8 mouse cellular contexts compared by ENCODE assay signal in genomic region chrX:38514556-38514955, GRCm38 (mm10). TPM values are rescaled to one million over a fixed set of nuclear protein-coding genes. Genes with fewer than 3 reads are reported as not detected.
DNase-seq lines count a peak whose midpoint lies in the region; ATAC-seq and TF ChIP-seq lines count a peak whose summit lies in the region.

No protein-coding gene starts in this region.

- H3K4me2 ChIP-seq in midbrain, embryonic 14.5 days (ENCODE audit: low read length) = no peak overlapping the region
- H3K4me2 ChIP-seq in midbrain, embryonic 16.5 days (ENCODE audit: low read length) = no peak overlapping the region
- H3K4me2 ChIP-seq in embryonic facial prominence, embryonic 11.5 days (ENCODE audit: low read depth, low read length) = no peak overlapping the region
- H3K4me2 ChIP-seq in liver, postnatal 0 days (ENCODE audit: low read depth, low read length) = no peak overlapping the region

- TF ChIP-seq CTCF in liver, postnatal 0 days (IDR thresholded peaks at IDR 0.05; ENCODE audit: low read depth) = peak; percentile 76

- H3K27ac ChIP-seq in midbrain, embryonic 14.5 days (replicated peaks; ENCODE audit: low read depth, low read length) = no peak overlapping the region
- no peak overlapping the region for H3K27ac ChIP-seq in midbrain, embryonic 16.5 days (ENCODE audit: low read length)
- H3K27ac ChIP-seq in embryonic facial prominence, embryonic 11.5 days (replicated peaks; ENCODE audit: low read depth, low read length) = no peak overlapping the region
- H3K27ac ChIP-seq in liver, postnatal 0 days (ENCODE audit: low read depth) = no peak overlapping the region

- TF ChIP-seq EP300 in liver, postnatal 0 days (IDR thresholded peaks at IDR 0.05; ENCODE audit: low read depth) = no peak

- no peaks in the 10 kb centered on the region for H3K4me1 ChIP-seq in midbrain, embryonic 14.5 days (ENCODE audit: control insufficient read depth, insufficient read depth, low read length)
- no peaks in the 10 kb centered on the region for H3K4me1 ChIP-seq in midbrain, embryonic 16.5 days (ENCODE audit: control insufficient read depth, insufficient read depth, low read length)
- no peaks in the 10 kb centered on the region for H3K4me1 ChIP-seq in embryonic facial prominence, embryonic 11.5 days (ENCODE audit: control insufficient read depth, insufficient read depth, low read length)
- H3K4me1 ChIP-seq in liver, postnatal 0 days (ENCODE audit: insufficient read depth) = no peaks in the 10 kb centered on the region

- WGBS in midbrain, embryonic 14.5 days = 3% methylated on average over 7 of the region's 7 CpGs
- WGBS in midbrain, embryonic 16.5 days = 1% methylated on average over 7 of the region's 7 CpGs
- WGBS in embryonic facial prominence, embryonic 11.5 days = 4% methylated on average over 7 of the region's 7 CpGs
- WGBS in liver, postnatal 0 days (ENCODE audit: insufficient replicate concordance) = 3% methylated on average over 7 of the region's 7 CpGs

- peak; percentile 1 to 3 for DNase-seq in frontal cortex, postnatal 36 days (ENCODE audit: low spot score in 2 of 2)
- DNase-seq in frontal cortex, postnatal 25 days (ENCODE audit: low spot score in 2 of 2) = no peak
- peak; percentile 79 for DNase-seq in midbrain, embryonic 14.5 days
- peak; percentile 16 for DNase-seq in adrenal gland, postnatal 25 days
- DNase-seq in embryonic facial prominence, embryonic 11.5 days (ENCODE audit: low spot score) = peak; percentile 66
- peak; percentile 43 for DNase-seq in liver, postnatal 0 days
- DNase-seq in thymus, postnatal 0 days (ENCODE audit: low spot score) = peak; percentile 23

- H3K9ac ChIP-seq in midbrain, embryonic 14.5 days (replicated peaks; ENCODE audit: low read length) = no peak overlapping the region
- H3K9ac ChIP-seq in midbrain, embryonic 16.5 days (ENCODE audit: low read depth, low read length) = no peak overlapping the region
- no peak overlapping the region for H3K9ac ChIP-seq in embryonic facial prominence, embryonic 11.5 days (replicated peaks; ENCODE audit: low read length)
- H3K9ac ChIP-seq in liver, postnatal 0 days (replicated peaks) = no peak overlapping the region

- H3K9me3 ChIP-seq in midbrain, embryonic 14.5 days (ENCODE audit: control insufficient read depth, low read length) = no peaks in the 10 kb centered on the region
- no peaks in the 10 kb centered on the region for H3K9me3 ChIP-seq in midbrain, embryonic 16.5 days (replicated peaks; ENCODE audit: control insufficient read depth, low read length, poor library complexity, severe bottlenecking)
- no peaks in the 10 kb centered on the region for H3K9me3 ChIP-seq in embryonic facial prominence, embryonic 11.5 days (replicated peaks; ENCODE audit: control insufficient read depth, low read length)
- H3K9me3 ChIP-seq in liver, postnatal 0 days (ENCODE audit: low read length) = no peaks in the 10 kb centered on the region

- H3K36me3 ChIP-seq in midbrain, embryonic 14.5 days (ENCODE audit: control insufficient read depth, insufficient read depth, low read length) = no peaks in the 10 kb centered on the region
- no peaks in the 10 kb centered on the region for H3K36me3 ChIP-seq in midbrain, embryonic 16.5 days (ENCODE audit: control insufficient read depth, insufficient read depth, low read length)
- H3K36me3 ChIP-seq in embryonic facial prominence, embryonic 11.5 days (replicated peaks; ENCODE audit: control insufficient read depth, insufficient read depth, low read depth, low read length) = no peaks in the 10 kb centered on the region
- no peaks in the 10 kb centered on the region for H3K36me3 ChIP-seq in liver, postnatal 0 days (replicated peaks; ENCODE audit: insufficient read depth, low read length)

- H3K4me3 ChIP-seq in midbrain, embryonic 14.5 days (replicated peaks; ENCODE audit: low read depth, low read length) = no peak overlapping the region
- H3K4me3 ChIP-seq in midbrain, embryonic 16.5 days (ENCODE audit: low read depth, low read length) = no peak overlapping the region
- H3K4me3 ChIP-seq in embryonic facial prominence, embryonic 11.5 days (ENCODE audit: low read depth, low read length) = no peak overlapping the region
- no peak overlapping the region for H3K4me3 ChIP-seq in liver, postnatal 0 days (ENCODE audit: low read depth, low read length)

- no peaks in the 10 kb centered on the region for H3K27me3 ChIP-seq in midbrain, embryonic 14.5 days (ENCODE audit: control insufficient read depth, insufficient read depth, low read length)
- no peaks in the 10 kb centered on the region for H3K27me3 ChIP-seq in midbrain, embryonic 16.5 days (ENCODE audit: control insufficient read depth, insufficient read depth, low read depth, low read length)
- H3K27me3 ChIP-seq in embryonic facial prominence, embryonic 11.5 days (ENCODE audit: control insufficient read depth, insufficient read depth, low read length) = no peaks in the 10 kb centered on the region
- no peaks in the 10 kb centered on the region for H3K27me3 ChIP-seq in liver, postnatal 0 days (ENCODE audit: insufficient read depth, low read length)

- ATAC-seq in midbrain, embryonic 14.5 days (ENCODE audit: low FRiP score, low TSS enrichment) = no peak; the same call in 1 of the 2 replicates
- ATAC-seq in midbrain, embryonic 16.5 days = no peak
- ATAC-seq in embryonic facial prominence, embryonic 11.5 days (replicated peaks; ENCODE audit: insufficient number of reproducible peaks, low FRiP score, low TSS enrichment, low read depth) = no peak
- ATAC-seq in liver, postnatal 0 days = no peak

RNA-seq across cellular contexts. Expression of gene Lamp2, which starts 58.3 kb away (rescaled TPM):
- 42.4 and 74.1 TPM in 2 replicates for polyA plus RNA-seq in midbrain, embryonic 14.5 days (2014; fragmentation: Nextera tagmentation; extraction: Ambion mirVana)
- polyA plus RNA-seq in midbrain, embryonic 16.5 days (2015; fragmentation: Nextera tagmentation; extraction: Ambion mirVana) = 51.9 and 55.4 TPM in 2 replicates
- total RNA-seq in adrenal gland, postnatal 25 days (2021) = 251 and 254 TPM in 2 replicates
- 107 and 115 TPM in 2 replicates for polyA plus RNA-seq in embryonic facial prominence, embryonic 11.5 days (2014; fragmentation: Nextera tagmentation; extraction: Ambion mirVana)
- polyA plus RNA-seq in liver, postnatal 0 days (2015; fragmentation: Nextera tagmentation; extraction: Ambion mirVana) = 208 and 213 TPM in 2 replicates
- 220 and 244 TPM in 2 replicates for polyA plus RNA-seq in thymus, postnatal 0 days (2015; fragmentation: Nextera tagmentation; extraction: Ambion mirVana)

Comparison
In these comparisons a context has a peak if more than half of its experiments do, and no peak if none do; other contexts are left out.
1. DNase-seq: peak in frontal cortex, postnatal 36 days (2 of 2), midbrain, embryonic 14.5 days (single experiment), adrenal gland, postnatal 25 days (single experiment), embryonic facial prominence, embryonic 11.5 days (single experiment), liver, postnatal 0 days (single experiment) and thymus, postnatal 0 days (single experiment); none in frontal cortex, postnatal 25 days (0 of 2).